Mouse (Mus musculus): ENCODE data around the gene Phactr1. TPM values are rescaled to one million over a fixed set of nuclear protein-coding genes. Genes with fewer than 3 reads are reported as not detected.

The Phactr1 gene
- total RNA-seq, 1 experiment: 1.2 TPM

DNA sequence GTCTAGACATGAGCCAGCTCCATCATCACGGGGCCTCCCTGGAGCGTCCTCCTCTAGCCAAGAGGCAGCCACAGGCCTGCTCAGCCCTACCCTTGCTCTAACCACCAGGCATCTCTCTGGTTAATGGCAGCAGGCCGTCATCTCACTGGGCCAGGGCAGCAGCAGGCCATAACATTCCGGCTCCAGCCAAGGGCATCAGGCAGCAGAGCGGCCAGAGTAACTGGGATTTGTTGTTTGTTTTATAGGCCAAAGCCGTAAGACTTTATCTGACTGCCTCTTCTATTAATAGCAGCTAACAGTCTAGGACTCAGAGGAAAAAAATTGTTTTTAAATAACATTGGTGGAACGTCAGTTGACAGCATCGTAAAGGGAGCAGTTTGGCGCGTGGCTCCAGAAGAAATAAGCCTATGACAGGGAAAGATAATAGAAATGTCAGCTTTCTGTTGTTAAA is 451.3 kb downstream of the Phactr1 start:
- Histone ChIP-seq H3K4me3 (ENCODE audit: insufficient read depth in 1 of 2, low read depth in 1 of 2, low read length in 2 of 2, poor library complexity in 1 of 2, severe bottlenecking in 1 of 2) (no peak overlapping the region), H3K4me1 (ENCODE audit: control insufficient read depth in 2 of 2, insufficient read depth in 2 of 2, low read length in 2 of 2, poor library complexity in 1 of 2) (no peaks in the 10 kb centered on the region), H3K27ac (ENCODE audit: insufficient read depth, low read depth, low read length, poor library complexity, severe bottlenecking) (no peak overlapping the region), H3K9ac (ENCODE audit: insufficient read depth, low read depth, low read length, poor library complexity, severe bottlenecking) (no peak overlapping the region), H3K9me3 (ENCODE audit: control insufficient read depth, insufficient read depth, low read depth, low read length) (no peaks in the 10 kb centered on the region), H3K36me3 (ENCODE audit: control insufficient read depth, insufficient read depth, low read length, poor library complexity, severe bottlenecking) (no peaks in the 10 kb centered on the region)
- DNase-seq (ENCODE audit: low read depth, low spot score): no peak
- in situ Hi-C loops (cut with MboI; ENCODE audit: low sequenced_read_pairs in 2 of 2, unreplicated experiment in 2 of 2): no loop called here
- TF ChIP-seq MAFK (IDR thresholded peaks at IDR 0.05; ENCODE audit: insufficient read depth, low read depth, low read length) (no peak), HCFC1 (IDR thresholded peaks at IDR 0.05; ENCODE audit: borderline replicate concordance, insufficient read depth, low read length) (no peak), ZNF384 (IDR thresholded peaks at IDR 0.05; ENCODE audit: low read depth, low read length) (no peak)

DNA sequence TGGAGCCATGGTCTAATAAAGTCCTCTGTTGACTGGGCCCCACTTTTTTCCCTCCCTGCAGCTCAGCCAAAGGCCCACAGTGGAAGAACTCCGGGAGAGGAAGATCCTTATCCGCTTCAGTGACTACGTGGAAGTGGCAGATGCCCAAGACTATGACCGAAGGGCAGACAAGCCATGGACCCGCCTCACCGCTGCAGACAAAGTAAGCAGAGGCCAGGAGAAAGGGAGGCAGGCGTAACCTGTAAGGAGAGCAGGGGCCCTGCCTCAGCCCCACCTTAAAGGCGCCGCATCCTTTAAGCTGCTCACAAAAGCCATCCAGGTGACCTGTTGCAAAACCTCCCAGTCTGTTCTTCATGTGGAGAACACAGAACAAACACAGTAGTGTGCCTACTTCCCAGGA is 452.4 kb downstream of the Phactr1 start:
- H3K27ac ChIP-seq (ENCODE audit: insufficient read depth, low read depth, low read length, poor library complexity, severe bottlenecking): no peak overlapping the region
- H3K36me3 ChIP-seq (ENCODE audit: control insufficient read depth, insufficient read depth, low read length, poor library complexity, severe bottlenecking): no peaks in the 10 kb centered on the region

GRCm38 (mm10) chr13:43133400-43133799 is 453.0 kb downstream of the Phactr1 start:
- H3K9ac ChIP-seq (ENCODE audit: insufficient read depth, low read depth, low read length, poor library complexity, severe bottlenecking): no peak overlapping the region
- no peak overlapping the region for H3K4me3 ChIP-seq (ENCODE audit: insufficient read depth in 1 of 2, low read depth in 1 of 2, low read length in 2 of 2, poor library complexity in 1 of 2, severe bottlenecking in 1 of 2)
- TF ChIP-seq ZNF384 (IDR thresholded peaks at IDR 0.05; ENCODE audit: low read depth, low read length) (no peak), MAFK (IDR thresholded peaks at IDR 0.05; ENCODE audit: insufficient read depth, low read depth, low read length) (no peak), HCFC1 (IDR thresholded peaks at IDR 0.05; ENCODE audit: borderline replicate concordance, insufficient read depth, low read length) (no peak), CHD2 (IDR thresholded peaks at IDR 0.05; ENCODE audit: low read depth, low read length) (no peak), ZC3H11A (IDR thresholded peaks at IDR 0.05; ENCODE audit: borderline replicate concordance, low read depth, low read length) (no peak)
- DNase-seq (ENCODE audit: low read depth, low spot score): no peak
- H3K27ac ChIP-seq (ENCODE audit: insufficient read depth, low read depth, low read length, poor library complexity, severe bottlenecking): no peak overlapping the region
- no peaks in the 10 kb centered on the region for H3K36me3 ChIP-seq (ENCODE audit: control insufficient read depth, insufficient read depth, low read length, poor library complexity, severe bottlenecking)
- no peaks in the 10 kb centered on the region for H3K9me3 ChIP-seq (ENCODE audit: control insufficient read depth, insufficient read depth, low read depth, low read length)
- in situ Hi-C loops (cut with MboI; ENCODE audit: low sequenced_read_pairs in 2 of 2, unreplicated experiment in 2 of 2): no loop called here
- no peaks in the 10 kb centered on the region for H3K4me1 ChIP-seq (ENCODE audit: control insufficient read depth in 2 of 2, insufficient read depth in 2 of 2, low read length in 2 of 2, poor library complexity in 1 of 2)

More for the DNA sequence above, 452.4 kb downstream of the Phactr1 start:
- no peak overlapping the region for H3K9ac ChIP-seq (ENCODE audit: insufficient read depth, low read depth, low read length, poor library complexity, severe bottlenecking)
- no peaks in the 10 kb centered on the region for H3K9me3 ChIP-seq (ENCODE audit: control insufficient read depth, insufficient read depth, low read depth, low read length)
- in situ Hi-C loops (cut with MboI; ENCODE audit: low sequenced_read_pairs in 2 of 2, unreplicated experiment in 2 of 2): no loop called here
- H3K4me1 ChIP-seq (ENCODE audit: control insufficient read depth in 2 of 2, insufficient read depth in 2 of 2, low read length in 2 of 2, poor library complexity in 1 of 2): no peaks in the 10 kb centered on the region
- no peak for TF ChIP-seq ZC3H11A (IDR thresholded peaks at IDR 0.05; ENCODE audit: borderline replicate concordance, low read depth, low read length)
- no peak for TF ChIP-seq MAFK (IDR thresholded peaks at IDR 0.05; ENCODE audit: insufficient read depth, low read depth, low read length)
- TF ChIP-seq ZNF384 (IDR thresholded peaks at IDR 0.05; ENCODE audit: low read depth, low read length): no peak
- no peak for TF ChIP-seq CHD2 (IDR thresholded peaks at IDR 0.05; ENCODE audit: low read depth, low read length)
- TF ChIP-seq HCFC1 (IDR thresholded peaks at IDR 0.05; ENCODE audit: borderline replicate concordance, insufficient read depth, low read length): no peak
- DNase-seq (ENCODE audit: low read depth, low spot score): no peak
- no peak overlapping the region for H3K4me3 ChIP-seq (ENCODE audit: insufficient read depth in 1 of 2, low read depth in 1 of 2, low read length in 2 of 2, poor library complexity in 1 of 2, severe bottlenecking in 1 of 2)

DNA sequence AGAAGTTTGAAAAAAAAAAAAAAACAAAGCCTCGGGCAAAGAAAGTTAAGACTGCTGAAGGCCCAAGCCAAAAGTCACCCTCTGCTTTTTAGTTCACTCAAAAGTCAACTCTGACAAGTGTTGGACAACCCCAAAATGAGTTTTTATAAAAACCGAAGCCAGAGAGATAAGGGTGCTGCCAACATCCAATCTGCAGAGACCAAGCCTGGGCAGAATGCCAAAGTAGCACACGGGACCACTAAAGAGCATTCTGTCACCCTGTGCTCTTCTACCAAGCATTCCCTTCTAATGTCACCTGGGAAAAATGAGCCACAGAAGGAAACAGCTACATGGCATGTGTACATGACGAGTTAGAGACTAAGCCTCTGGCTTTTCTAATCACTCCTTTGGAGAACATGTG is 454.0 kb downstream of the Phactr1 start:
- Histone ChIP-seq H3K36me3 (ENCODE audit: control insufficient read depth, insufficient read depth, low read length, poor library complexity, severe bottlenecking) (no peaks in the 10 kb centered on the region), H3K9me3 (ENCODE audit: control insufficient read depth, insufficient read depth, low read depth, low read length) (no peaks in the 10 kb centered on the region), H3K4me1 (ENCODE audit: control insufficient read depth in 2 of 2, insufficient read depth in 2 of 2, low read length in 2 of 2, poor library complexity in 1 of 2) (no peaks in the 10 kb centered on the region), H3K27ac (ENCODE audit: insufficient read depth, low read depth, low read length, poor library complexity, severe bottlenecking) (no peak overlapping the region), H3K9ac (ENCODE audit: insufficient read depth, low read depth, low read length, poor library complexity, severe bottlenecking) (no peak overlapping the region), H3K4me3 (ENCODE audit: insufficient read depth in 1 of 2, low read depth in 1 of 2, low read length in 2 of 2, poor library complexity in 1 of 2, severe bottlenecking in 1 of 2) (no peak overlapping the region)
- no peak for DNase-seq (ENCODE audit: low read depth, low spot score)
- in situ Hi-C loops (cut with MboI; ENCODE audit: low sequenced_read_pairs in 2 of 2, unreplicated experiment in 2 of 2): no loop called here
- TF ChIP-seq ZNF384 (IDR thresholded peaks at IDR 0.05; ENCODE audit: low read depth, low read length) (no peak), CHD2 (IDR thresholded peaks at IDR 0.05; ENCODE audit: low read depth, low read length) (no peak), MAFK (IDR thresholded peaks at IDR 0.05; ENCODE audit: insufficient read depth, low read depth, low read length) (no peak), ZC3H11A (IDR thresholded peaks at IDR 0.05; ENCODE audit: borderline replicate concordance, low read depth, low read length) (no peak), HCFC1 (IDR thresholded peaks at IDR 0.05; ENCODE audit: borderline replicate concordance, insufficient read depth, low read length) (no peak)
